Mouse (Mus musculus): ENCODE data around the gene Max. TPM values are rescaled to one million over a fixed set of nuclear protein-coding genes. Genes with fewer than 3 reads are reported as not detected.

Max gene
- polyA plus RNA-seq, 1 experiment: 49.5 TPM

GRCm38 (mm10) chr12:76994766-76995165 is 32.8 kb upstream of the Max start:
- 0 out of 2 replicates have a peak, but pooled peaks cover 3% of the 10 kb centered on the region for H3K4me1 ChIP-seq (ENCODE audit: control insufficient read depth, insufficient read depth, low read length)
- no peak overlapping the region for H3K27ac ChIP-seq (ENCODE audit: insufficient read depth, low read length)
- no peak overlapping the region for H3K4me3 ChIP-seq (ENCODE audit: insufficient read depth, low read length)
- TF ChIP-seq POLR2A (IDR thresholded peaks at IDR 0.05; ENCODE audit: extremely low read depth, insufficient read depth, low read length) (no peak), CTCF (IDR thresholded peaks at IDR 0.05; ENCODE audit: extremely low read depth, insufficient read depth, low read length) (no peak)

GRCm38 (mm10) chr12:76992891-76993529 is 31.0 kb upstream of the Max start:
- Histone ChIP-seq H3K4me1 (ENCODE audit: control insufficient read depth, insufficient read depth, low read length) (0 out of 2 replicates have a peak, but pooled peaks cover 3% of the 10 kb centered on the region), H3K27ac (ENCODE audit: insufficient read depth, low read length) (no peak overlapping the region), H3K4me3 (ENCODE audit: insufficient read depth, low read length) (no peak overlapping the region)
- TF ChIP-seq POLR2A (IDR thresholded peaks at IDR 0.05; ENCODE audit: extremely low read depth, insufficient read depth, low read length) (no peak), CTCF (IDR thresholded peaks at IDR 0.05; ENCODE audit: extremely low read depth, insufficient read depth, low read length) (no peak)

GRCm38 (mm10) chr12:76982818-76983471 is 20.9 kb upstream of the Max start:
- Histone ChIP-seq H3K4me3 (ENCODE audit: insufficient read depth, low read length) (no peak overlapping the region), H3K4me1 (ENCODE audit: control insufficient read depth, insufficient read depth, low read length) (no peaks in the 10 kb centered on the region), H3K27ac (ENCODE audit: insufficient read depth, low read length) (no peak overlapping the region)
- TF ChIP-seq POLR2A (IDR thresholded peaks at IDR 0.05; ENCODE audit: extremely low read depth, insufficient read depth, low read length): no peak
- no peak for TF ChIP-seq CTCF (IDR thresholded peaks at IDR 0.05; ENCODE audit: extremely low read depth, insufficient read depth, low read length)

- Histone ChIP-seq H3K27ac (ENCODE audit: insufficient read depth, low read length) (no peak overlapping the region), H3K4me1 (ENCODE audit: control insufficient read depth, insufficient read depth, low read length) (no peaks in the 10 kb centered on the region), H3K4me3 (ENCODE audit: insufficient read depth, low read length) (no peak overlapping the region)
- TF ChIP-seq CTCF (IDR thresholded peaks at IDR 0.05; ENCODE audit: extremely low read depth, insufficient read depth, low read length): no peak
- no peak for TF ChIP-seq POLR2A (IDR thresholded peaks at IDR 0.05; ENCODE audit: extremely low read depth, insufficient read depth, low read length)
These were observed 17.5 kb upstream of the Max start for GRCm38 (mm10) chr12:76979530-76979929.

GRCm38 (mm10) chr12:76972669-76973068 is 10.7 kb upstream of the Max start:
- no peak for TF ChIP-seq POLR2A (IDR thresholded peaks at IDR 0.05; ENCODE audit: extremely low read depth, insufficient read depth, low read length)
- no peak for TF ChIP-seq CTCF (IDR thresholded peaks at IDR 0.05; ENCODE audit: extremely low read depth, insufficient read depth, low read length)
- Histone ChIP-seq H3K4me3 (ENCODE audit: insufficient read depth, low read length) (no peak overlapping the region), H3K27ac (ENCODE audit: insufficient read depth, low read length) (no peak overlapping the region)

GRCm38 (mm10) chr12:76972241-76972640 is 10.2 kb upstream of the Max start:
- Histone ChIP-seq H3K27ac (ENCODE audit: insufficient read depth, low read length) (no peak overlapping the region), H3K4me3 (ENCODE audit: insufficient read depth, low read length) (no peak overlapping the region), H3K4me1 (ENCODE audit: control insufficient read depth, insufficient read depth, low read length) (no peaks in the 10 kb centered on the region)
- TF ChIP-seq CTCF (IDR thresholded peaks at IDR 0.05; ENCODE audit: extremely low read depth, insufficient read depth, low read length) (no peak), POLR2A (IDR thresholded peaks at IDR 0.05; ENCODE audit: extremely low read depth, insufficient read depth, low read length) (no peak)

More at GRCm38 (mm10) chr12:76972669-76973068, 10.7 kb upstream of the Max start:
- no peaks in the 10 kb centered on the region for H3K4me1 ChIP-seq (ENCODE audit: control insufficient read depth, insufficient read depth, low read length)

GRCm38 (mm10) chr12:76971642-76972221 is 9.7 kb upstream of the Max start:
- no peak for TF ChIP-seq POLR2A (IDR thresholded peaks at IDR 0.05; ENCODE audit: extremely low read depth, insufficient read depth, low read length)
- TF ChIP-seq CTCF (IDR thresholded peaks at IDR 0.05; ENCODE audit: extremely low read depth, insufficient read depth, low read length): no peak
- Histone ChIP-seq H3K4me3 (ENCODE audit: insufficient read depth, low read length) (no peak overlapping the region), H3K27ac (ENCODE audit: insufficient read depth, low read length) (no peak overlapping the region), H3K4me1 (ENCODE audit: control insufficient read depth, insufficient read depth, low read length) (no peaks in the 10 kb centered on the region)

- Histone ChIP-seq H3K4me3 (ENCODE audit: insufficient read depth, low read length) (no peak overlapping the region), H3K27ac (ENCODE audit: insufficient read depth, low read length) (no peak overlapping the region), H3K4me1 (ENCODE audit: control insufficient read depth, insufficient read depth, low read length) (no peaks in the 10 kb centered on the region; the same call in 1 of the 2 replicates)
- TF ChIP-seq POLR2A (IDR thresholded peaks at IDR 0.05; ENCODE audit: extremely low read depth, insufficient read depth, low read length) (no peak), CTCF (IDR thresholded peaks at IDR 0.05; ENCODE audit: extremely low read depth, insufficient read depth, low read length) (no peak)
These were observed 3.9 kb upstream of the Max start for GRCm38 (mm10) chr12:76965876-76966275.

- Histone ChIP-seq H3K4me1 (ENCODE audit: control insufficient read depth, insufficient read depth, low read length) (no peaks in the 10 kb centered on the region; the same call in none of the 2 replicates), H3K4me3 (ENCODE audit: insufficient read depth, low read length) (no peak overlapping the region), H3K27ac (ENCODE audit: insufficient read depth, low read length) (no peak overlapping the region)
- TF ChIP-seq CTCF (IDR thresholded peaks at IDR 0.05; ENCODE audit: extremely low read depth, insufficient read depth, low read length) (no peak), POLR2A (IDR thresholded peaks at IDR 0.05; ENCODE audit: extremely low read depth, insufficient read depth, low read length) (no peak)
These were observed 3.1 kb upstream of the Max start for GRCm38 (mm10) chr12:76965089-76965488.

Measured in cortical plate, adult 2 months (tissue).